Mouse (Mus musculus): ENCODE measurements around the gene Amy2a1.

The Amy2a1 gene

DNA sequence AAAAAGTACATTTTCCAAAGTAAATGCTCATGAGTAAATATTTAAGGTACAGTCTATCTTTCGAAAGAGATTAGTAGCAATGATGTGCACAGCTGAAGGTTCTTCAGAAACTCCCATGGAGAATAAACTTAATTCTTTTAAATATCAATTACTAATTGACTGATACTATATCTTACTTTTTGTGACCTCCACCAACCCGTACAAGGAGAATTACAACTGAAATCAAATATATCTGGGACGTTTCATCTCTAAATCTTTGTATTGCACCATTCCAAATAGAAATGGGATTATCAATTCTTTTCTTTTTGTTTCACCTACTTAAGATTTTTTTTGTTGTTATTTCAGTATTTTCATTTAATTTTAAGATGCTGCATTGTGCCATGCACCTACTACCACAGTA is at the start of gene Amy2a1:
Amy2a1 (minus strand) TSS at position 101 of the 400 bp plus-strand sequence.
- WGBS: 90% methylated on average over 3 of the region's 3 CpGs

DNA sequence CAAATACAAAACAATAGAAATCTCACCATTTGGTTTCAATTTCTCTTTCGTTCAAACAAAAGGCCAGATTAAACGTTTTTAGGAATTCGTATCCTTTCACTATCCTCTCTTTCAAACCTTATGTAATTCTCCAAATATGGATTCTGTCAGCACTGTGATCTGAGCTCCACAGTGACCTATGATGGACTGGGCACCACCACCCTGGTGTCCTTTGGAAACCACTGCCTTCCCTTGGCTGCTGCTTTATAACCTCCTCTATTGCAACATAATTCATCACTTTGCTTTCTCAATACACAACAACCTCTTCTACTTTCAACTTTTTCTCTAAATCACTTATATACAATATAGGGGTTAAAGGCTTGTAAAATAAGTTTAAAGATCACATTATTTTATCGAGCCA is 42.4 kb upstream of the Amy2a1 start:
- 75% methylated on average over 4 of the region's 4 CpGs for WGBS

DNA sequence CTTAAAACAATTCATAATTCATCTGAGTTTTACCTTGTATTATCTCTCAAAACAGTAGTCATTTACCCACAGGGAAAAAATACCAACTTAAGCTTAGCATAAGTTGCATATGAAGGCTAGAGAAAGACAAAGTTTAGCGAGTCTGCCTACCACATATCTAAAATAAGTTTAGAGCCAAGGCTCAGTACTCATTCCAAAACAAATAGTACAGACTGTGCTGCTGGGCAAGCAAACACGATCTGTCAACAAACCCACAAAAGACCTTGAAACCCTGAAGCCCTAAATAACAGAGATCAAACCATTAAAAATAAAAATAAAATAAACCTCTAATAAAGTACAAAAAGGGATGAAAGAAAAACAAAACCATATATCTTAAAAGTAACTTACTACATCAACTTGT is 41.9 kb upstream of the Amy2a1 start:
- 51% methylated on average over 2 of the region's 2 CpGs for WGBS

DNA sequence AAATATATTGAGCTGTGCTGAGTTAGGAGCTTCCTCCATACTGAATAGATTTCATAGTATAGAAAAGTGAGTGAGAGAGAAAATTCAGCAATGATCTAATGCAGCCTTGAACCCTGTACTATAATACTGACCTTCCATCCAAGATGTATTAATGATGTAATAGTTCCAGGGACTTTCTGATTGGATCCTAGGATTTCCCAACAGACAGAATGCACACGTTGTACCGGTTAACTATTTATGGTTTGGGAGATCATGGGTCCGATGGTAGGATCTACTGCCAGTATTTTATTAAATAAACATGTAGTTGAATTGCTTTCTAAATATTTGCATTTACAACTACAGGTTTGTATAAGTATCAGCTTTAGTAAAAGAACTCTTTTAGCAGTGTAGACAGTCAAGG is 39.9 kb upstream of the Amy2a1 start:
- WGBS: 85% methylated on average over 3 of the region's 3 CpGs
